Mouse (Mus musculus): Measurements from ENCODE around the gene Nr4a2.

The Nr4a2 gene

GRCm38 (mm10) chr2:57111011-57111790 lies 12.6 kb downstream of the Nr4a2 start:
- peak; percentile 44 for DNase-seq

- no peak for DNase-seq
Measured at GRCm38 (mm10) chr2:57110401-57110800, 13.4 kb downstream of the Nr4a2 start.

- DNase-seq, result peak; percentile 34
Measured at GRCm38 (mm10) chr2:57109926-57110325, 13.9 kb downstream of the Nr4a2 start.

GRCm38 (mm10) chr2:57109301-57109700 lies 14.5 kb downstream of the Nr4a2 start:
- peak; percentile 55 for DNase-seq

GRCm38 (mm10) chr2:57108349-57108930 lies 15.4 kb downstream of the Nr4a2 start:
- DNase-seq, result no peak

- DNase-seq, result no peak
Measured at GRCm38 (mm10) chr2:57105401-57105800, 18.4 kb downstream of the Nr4a2 start.

- no peak for DNase-seq
Measured at GRCm38 (mm10) chr2:57104731-57105130, 19.1 kb downstream of the Nr4a2 start.

- DNase-seq, result no peak
Measured at GRCm38 (mm10) chr2:57103845-57104660, 19.8 kb downstream of the Nr4a2 start.

- DNase-seq, result peak; percentile 43
Measured at GRCm38 (mm10) chr2:57102856-57103844, 20.7 kb downstream of the Nr4a2 start.

- DNase-seq, result peak; percentile 65
Measured at GRCm38 (mm10) chr2:57102091-57102855, 21.5 kb downstream of the Nr4a2 start.

GRCm38 (mm10) chr2:57100241-57100640 lies 23.6 kb downstream of the Nr4a2 start:
- DNase-seq, result no peak

- DNase-seq, result no peak
Measured at GRCm38 (mm10) chr2:57072452-57072851, 51.4 kb downstream of the Nr4a2 start.

- DNase-seq, result no peak
Measured at GRCm38 (mm10) chr2:57063480-57063879, 60.3 kb downstream of the Nr4a2 start.

Measured in retina, postnatal 1 day (tissue).